Mouse (Mus musculus): ENCODE results near the gene Insrr.
A peak's percentile ranks its signal among the peaks of the same experiment; 100 is the strongest.
"Not testable (repeated sequence)": the region's sequence is repeated elsewhere in the genome, so short reads cannot be mapped to it uniquely, and the experiment has no call there.

Insrr gene

DNA sequence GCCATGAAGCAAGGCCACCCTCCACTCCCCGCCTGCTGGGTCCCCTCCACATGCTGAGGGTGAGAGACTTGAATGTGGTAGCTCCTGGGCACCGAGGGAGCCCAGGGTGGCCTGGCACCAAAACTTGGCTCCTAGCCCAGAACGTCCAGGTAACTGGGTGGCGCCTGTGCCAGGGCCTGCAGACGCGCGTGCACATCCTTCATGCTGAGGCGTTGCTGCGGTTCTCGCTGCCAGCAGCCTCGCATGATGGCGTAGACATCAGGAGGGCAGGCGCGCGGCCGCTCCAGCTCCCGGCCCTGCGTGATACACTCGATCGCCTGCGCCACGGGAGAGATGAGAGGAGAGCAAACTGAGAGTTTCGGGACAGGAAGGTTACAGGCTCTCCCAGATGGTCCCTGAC lies 18.5 kb upstream of the Insrr start:
- no peak for DNase-seq (ENCODE audit: low spot score in 2 of 2)

DNA sequence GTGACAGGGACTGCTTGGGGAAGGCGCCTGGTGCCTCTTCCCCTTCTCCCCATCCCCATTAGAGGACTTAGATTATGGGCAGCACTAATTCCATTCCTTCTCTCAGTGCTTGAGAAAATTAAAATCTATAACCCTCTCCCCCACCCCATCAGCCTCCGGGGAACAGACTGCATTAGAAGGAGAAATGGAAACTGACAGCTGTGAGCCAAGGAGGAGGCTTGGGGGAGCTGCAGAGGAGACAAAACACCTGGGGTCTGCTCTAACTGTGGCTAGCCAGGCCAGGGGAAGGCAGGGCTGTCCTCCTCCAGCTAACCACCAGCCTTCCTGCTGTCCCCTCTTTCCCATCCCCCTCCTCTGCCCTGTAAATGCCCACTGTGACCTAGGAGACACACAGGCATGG lies 17.7 kb upstream of the Insrr start:
- no peak for DNase-seq (ENCODE audit: low spot score in 2 of 2)

DNA sequence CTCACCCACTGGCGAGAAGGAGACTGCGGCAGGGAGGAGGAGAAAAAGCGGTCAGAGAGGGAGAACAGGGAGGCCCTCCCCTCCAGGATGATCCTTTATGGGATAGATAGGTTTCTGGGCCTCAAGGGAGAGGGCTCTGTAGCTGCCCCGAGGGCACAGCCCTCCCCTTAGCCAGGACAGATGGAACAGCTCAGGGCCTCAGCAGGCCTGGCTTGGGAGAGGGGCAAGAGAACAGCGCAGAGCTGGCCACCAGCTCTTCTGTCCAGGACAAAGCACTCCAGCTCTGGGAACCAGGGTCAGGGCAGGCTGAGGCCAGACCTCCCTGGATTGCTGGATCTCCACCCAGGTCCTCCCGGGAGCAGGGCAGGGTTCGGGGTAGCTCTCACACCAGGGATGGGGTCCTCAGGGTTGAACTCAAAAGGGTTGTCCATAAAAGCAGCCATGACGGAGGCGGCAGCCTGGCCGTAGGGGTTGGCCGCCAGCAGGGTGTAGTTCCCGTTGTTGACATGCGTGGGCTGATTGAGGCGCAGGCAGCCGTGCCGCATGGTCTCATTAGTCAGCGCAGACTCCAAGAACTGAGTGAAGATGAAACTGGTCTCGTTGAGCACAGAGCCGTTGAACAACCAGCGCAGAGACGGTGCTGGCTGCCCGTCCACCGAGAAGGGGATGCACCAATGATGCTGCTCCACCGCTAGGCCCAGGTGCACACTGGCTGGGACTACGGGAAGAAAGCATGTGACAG lies 13.3 kb upstream of the Insrr start:
- DNase-seq (ENCODE audit: low spot score in 2 of 2), result no peak

DNA sequence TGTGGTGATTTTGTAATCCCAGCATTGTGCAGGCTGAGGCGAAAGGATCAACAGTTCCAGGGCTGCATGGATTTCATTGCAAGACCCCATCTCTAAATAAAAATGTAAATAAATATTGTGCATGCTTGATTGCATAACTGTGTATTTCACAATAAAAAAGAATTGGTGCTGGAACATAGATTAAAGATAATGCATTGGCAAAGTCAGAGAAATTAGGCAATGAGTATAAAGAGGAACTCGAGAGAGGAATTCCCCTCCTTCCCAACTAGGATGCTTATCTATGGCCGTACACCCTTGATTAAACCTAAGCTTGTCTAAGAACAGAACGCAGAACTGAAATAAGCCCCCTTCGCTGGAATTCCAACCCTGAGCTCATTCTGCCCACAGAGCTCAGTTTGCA lies 11.6 kb upstream of the Insrr start:
- DNase-seq (ENCODE audit: low spot score in 2 of 2), result no peak

DNA sequence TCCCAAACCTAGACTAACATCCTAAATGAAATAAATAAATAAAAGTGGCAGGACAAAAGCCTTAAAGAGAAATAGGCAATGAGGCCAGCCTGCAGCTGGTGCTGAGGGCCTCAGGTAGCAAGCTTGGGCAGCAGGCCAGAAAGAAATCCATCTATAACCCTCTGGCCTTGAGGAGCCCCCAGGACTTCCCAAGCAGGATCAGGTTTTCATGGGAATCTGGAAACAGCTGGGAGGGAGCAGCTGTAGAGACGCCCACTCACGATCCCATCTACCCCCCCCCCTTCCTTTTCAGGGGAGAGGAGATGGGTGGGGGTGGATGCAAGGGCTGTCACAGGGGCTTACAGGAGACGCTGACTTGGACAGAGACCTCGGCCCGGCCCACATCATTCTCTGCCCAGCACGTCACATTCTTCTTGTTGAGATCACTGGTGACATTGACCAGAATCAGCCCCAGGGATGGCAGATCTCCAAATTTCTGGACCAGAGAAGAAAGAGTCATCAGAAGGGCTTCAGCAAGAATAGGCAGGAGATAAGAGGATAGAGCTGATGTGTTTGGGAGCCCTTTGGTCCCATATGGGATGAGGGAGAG lies 11.0 kb upstream of the Insrr start:
- DNase-seq (ENCODE audit: low spot score in 2 of 2), result no peak

DNA sequence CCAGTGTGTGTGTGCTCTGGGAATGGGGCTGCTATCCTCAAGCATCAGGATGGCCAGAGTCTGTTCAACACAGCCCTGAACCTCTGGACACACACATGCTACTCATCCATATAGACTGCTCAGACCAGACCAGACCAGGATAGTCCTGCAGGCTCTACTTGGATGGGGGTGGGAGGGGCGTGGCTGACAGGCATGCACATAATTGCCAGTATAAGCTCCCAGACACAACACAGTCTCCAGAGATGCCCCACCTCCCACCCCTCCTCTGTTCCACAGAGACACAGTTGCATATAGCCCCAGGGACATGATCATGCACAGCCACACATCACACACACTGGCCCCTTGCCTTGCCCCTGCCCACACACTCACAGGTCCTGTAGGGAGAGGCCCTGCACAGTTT lies 7.5 kb upstream of the Insrr start:
- no peak for DNase-seq (ENCODE audit: low spot score in 2 of 2)

DNA sequence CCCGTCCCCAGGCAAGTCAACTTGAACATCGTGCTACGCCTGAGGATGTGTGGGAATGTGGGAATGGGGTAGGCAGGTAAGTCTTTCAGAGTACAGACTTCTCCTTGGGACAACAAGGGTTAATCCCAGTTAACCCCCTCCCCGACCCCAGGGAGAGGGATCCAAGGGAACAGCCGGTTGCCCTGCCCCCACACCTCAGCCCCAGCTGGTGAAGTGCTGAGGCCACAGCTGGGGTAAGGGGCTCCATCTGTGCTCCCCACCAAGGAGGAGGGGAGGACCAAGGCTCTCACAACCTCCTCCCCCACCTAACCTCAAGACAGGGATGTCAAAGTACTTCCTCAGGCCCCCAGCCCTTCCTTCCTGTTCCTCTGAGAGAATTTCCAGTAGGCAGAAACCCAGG lies 7.0 kb upstream of the Insrr start:
- DNase-seq (ENCODE audit: low spot score in 2 of 2), result no peak

DNA sequence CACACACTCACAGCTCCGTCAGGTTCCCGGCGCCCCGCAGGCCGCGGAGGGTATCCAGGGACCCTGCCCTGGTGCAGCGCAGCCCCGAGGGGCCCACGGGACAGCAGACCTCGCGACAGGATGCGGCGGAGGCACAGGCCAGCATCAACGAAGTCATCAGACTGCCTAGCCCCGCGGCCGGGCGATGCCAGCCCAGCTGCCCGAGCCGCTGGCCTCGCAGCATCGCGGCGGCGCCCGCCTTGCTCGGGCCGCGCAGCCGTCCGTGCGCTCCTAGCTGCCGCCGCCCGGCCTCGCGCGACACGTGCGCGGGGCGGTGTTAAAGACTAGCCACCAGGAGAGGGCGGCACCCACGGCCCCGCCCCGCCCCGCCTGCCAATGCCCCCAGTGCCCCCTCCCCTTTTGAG lies 1.8 kb upstream of the Insrr start, which contains the start of gene Ntrk1:
Gene Ntrk1, minus strand, starts transcription at position 241 of the 404 bp plus-strand sequence.
- no peak for DNase-seq (ENCODE audit: low spot score in 2 of 2)

DNA sequence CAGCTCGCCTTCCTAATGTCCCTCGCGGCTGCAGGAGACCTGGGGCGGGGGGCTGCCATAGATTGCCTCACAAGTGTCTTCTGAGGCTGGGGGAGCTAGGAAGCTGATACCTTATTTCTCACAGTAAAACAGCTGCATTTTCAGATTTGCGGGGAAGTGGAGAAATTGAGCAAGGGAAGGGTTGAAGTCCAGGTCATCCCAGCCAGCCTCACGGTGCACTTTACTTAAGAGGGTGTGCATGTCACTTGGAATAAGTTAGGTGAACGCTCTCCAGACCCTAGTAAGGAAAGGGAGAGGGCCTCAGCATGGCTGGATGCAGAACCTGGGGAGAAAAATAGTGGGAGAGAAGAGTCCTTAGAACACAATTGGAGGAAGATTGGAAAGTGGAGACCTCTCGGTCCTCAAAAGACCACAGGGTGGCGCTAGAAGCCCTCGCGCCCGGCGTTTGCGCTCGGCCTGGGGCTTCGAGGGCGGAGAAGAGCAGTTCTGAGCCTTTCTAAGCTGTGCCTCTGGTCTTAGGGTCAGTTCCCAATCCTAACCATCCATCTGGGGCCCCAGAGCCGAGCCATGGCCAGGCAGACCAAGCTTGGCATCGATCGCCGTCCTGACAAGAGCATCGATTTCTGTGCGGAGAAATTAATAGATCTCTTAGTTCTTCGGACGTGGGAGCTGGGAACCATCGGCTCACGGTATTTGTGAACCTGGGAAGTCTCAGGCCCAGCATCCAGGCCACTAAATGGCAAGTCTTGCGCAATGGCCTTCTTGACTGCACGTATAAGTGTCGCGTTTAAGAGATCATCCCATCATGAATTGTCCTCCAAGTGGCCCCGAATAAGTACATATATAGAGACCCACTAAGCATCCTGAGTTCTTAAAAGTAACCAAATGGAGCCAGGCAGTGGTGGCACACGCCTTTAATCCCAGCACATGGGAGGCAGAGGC lies 1.1 kb upstream of the Insrr start:
- DNase-seq (ENCODE audit: low spot score in 2 of 2), result peak; percentile 33 to 66

DNA sequence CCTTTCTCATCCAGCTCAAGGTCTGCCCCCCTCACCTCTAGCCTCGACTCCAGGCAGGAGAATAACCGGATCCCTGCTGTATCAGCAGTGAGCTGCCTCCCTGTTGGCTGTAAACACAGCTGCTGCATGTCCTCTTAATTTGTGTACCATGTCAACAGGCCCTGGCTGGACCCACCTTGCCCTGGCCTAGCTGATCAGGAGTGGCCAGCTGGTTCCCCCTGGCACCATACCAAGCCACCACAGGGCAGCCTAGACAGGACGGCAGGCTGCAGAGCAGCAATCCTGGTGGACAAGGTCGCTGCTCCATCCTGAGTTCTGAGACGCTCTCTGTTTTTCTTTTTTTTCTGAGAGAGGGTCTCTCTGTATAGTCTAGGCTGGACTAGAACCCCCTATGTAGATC lies 4.9 kb downstream of the Insrr start:
- no peak for DNase-seq (ENCODE audit: low spot score in 2 of 2)

DNA sequence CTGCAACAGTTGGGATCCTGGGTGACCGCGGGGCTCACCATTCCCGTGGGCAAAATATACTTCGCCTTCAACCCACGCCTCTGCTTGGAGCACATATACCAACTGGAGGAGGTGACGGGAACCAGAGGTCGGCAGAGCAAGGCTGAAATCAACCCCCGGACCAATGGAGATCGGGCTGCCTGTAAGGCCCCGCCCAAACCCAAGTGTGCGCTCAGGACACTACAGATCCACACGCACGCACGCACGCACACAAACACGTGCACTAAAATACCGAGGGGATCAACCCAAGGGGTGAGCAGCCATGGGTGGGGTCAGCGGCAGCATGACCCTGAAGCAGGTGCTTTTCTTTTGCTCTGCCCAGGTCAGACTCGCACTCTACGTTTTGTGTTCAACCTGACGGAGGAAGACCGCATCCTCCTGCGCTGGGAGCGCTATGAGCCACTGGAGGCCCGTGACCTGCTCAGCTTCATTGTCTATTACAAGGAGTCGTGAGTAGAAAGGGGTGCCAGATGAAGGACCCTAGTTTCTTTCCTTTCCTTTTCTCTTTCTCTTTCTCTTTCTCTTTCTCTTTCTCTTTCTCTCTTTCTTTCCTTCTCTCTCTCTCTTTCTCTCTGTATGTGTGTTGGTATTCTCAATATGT lies 7.4 kb downstream of the Insrr start:
- no peak for DNase-seq (ENCODE audit: low spot score in 2 of 2)

DNA sequence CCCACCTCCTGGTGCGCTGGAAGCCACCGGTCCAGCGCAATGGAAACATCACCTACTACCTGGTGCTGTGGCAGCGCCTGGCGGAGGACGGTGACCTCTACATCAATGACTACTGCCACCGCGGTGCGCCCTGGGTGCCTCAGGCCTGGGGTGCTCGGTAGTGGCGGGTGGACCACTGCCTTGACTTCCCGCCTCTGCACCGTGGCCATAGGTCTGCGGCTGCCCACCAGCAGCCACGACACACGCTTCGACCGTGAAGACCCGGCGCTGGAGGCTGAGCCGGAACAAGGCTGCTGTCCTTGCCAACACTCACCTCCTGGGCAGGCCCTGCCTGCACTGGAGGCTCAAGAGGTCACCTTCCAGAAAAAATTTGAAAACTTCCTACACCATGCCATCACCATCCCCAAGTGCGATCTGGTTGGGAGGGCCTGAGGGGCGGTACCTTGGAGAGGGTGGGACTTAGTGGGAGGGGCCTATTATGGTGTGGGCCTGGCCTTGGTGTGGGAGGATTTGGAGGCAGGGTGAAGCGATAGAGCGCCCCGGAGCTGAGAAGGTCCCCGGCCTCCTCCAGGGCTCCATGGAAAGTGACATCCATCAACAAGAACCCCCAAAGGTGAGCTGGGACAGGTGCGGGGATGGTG lies 12.7 kb downstream of the Insrr start:
- no peak for DNase-seq (ENCODE audit: low spot score in 2 of 2)

DNA sequence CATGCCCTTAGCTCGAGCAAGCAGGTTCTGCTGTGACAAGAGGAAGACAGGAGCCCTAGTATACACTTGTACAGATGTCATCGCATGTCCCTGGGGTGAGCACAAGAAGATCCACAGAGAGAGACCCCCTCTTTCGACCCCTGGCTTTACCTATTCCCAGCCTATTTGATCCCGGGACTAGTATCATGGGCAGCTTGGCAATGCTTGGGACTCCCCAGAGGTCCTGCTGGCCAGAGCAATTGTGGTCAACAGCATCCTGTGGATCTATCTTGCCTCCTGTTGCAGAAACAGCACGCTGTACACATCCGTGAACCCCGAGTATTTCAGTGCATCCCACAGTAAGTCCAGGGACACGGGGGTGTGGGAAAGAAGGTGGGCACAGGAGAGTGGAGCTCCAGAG lies 14.5 kb downstream of the Insrr start:
- DNase-seq (ENCODE audit: low spot score in 2 of 2), result no peak

DNA sequence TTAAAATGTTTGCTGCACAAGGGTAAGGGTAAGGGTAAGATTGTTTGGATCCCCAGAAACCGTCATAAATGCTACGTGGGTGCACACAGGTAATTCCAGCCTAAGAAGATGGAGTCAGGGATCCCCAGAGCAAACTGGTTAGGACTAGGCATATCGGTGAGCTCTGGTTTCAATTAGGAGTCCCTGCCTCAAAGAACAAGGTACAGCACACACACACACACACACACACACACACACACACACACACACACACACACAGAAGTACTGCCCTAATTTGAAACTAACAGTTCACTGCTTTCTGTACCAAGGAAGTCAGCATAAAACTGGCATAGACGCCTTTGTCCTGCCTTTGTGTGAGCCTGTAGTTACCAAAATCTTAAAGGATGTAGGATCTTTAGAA lies 15.7 kb downstream of the Insrr start:
- DNase-seq (ENCODE audit: low spot score in 2 of 2), result no peak

DNA sequence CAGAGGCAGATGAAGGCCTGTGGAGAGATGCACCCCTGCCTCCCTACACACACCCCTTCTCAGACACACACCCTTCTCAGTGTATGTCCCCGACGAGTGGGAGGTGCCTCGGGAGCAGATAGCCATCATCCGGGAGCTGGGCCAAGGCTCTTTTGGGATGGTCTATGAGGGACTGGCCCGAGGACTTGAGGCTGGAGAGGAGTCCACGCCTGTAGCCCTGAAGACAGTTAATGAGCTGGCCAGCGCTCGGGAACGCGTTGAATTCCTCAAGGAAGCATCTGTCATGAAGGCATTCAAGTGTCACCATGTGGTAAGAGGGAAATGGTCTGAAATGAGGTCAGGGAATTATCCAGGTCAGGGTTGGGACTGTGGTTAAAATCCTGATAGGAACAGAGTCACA lies 16.1 kb downstream of the Insrr start:
- no peak for DNase-seq (ENCODE audit: low spot score in 2 of 2)

DNA sequence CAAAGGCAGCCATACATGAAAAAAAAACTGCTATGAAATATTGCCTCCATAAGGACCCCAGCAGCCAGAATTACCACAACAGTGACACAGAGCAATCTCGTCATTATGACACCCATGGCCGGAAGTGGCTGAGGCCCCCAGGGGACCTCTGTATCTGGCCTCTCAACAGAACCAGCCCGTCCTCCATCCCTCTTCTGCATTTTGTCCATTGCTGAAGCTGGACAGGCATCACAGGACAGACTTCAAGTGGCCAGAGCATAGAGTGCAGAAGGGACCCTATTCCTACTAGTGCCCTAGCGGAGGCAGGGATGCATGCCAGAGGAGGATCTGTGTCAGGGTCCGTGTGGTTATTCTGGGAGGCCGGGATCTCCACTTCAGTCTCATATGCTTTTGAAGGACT lies 19.4 kb downstream of the Insrr start:
- no peak for DNase-seq (ENCODE audit: low spot score in 2 of 2)

DNA sequence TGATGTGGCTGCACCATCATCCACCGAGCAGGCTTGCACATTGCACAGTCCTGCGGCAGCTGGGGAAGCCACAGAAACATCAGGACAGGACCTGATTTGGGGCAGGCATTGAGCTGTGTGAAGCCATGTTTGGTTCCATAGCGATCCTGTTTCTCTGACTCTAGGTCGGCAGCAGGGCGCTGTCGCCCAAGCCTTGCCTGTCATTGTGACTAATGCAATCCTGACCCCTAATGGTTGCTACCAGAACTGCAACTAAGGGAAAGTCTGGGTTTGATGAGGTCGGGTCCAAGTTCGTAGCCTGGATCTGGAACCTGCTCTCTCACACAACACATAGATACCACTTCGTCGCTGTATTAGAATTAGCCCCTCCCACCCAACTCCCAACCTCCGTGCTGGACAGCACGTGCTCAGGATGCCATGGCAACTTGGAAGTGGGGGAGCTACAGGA lies 19.9 kb downstream of the Insrr start:
- DNase-seq (ENCODE audit: low spot score in 2 of 2), result peak; percentile 51 to 69

DNA sequence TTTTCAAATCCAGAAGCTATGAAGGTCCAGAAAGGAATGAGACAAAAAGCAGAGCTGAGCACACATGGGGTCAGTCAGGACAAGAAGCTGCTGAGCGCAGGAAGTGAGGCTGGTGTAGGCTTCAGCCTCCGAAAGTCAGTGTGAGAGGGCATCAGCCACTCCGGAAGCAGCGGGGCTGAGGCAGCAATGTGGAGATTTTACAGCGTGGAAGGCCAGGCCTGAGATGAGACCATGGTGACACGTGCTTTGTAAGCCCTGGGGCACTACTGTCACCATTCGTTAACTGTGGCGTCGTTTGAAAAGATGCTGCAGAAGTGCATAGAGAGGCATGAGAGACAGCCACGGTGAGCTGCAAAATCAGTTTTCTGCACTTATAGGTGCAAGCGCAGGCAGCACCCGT lies 21.5 kb downstream of the Insrr start:
- no peak for DNase-seq (ENCODE audit: low spot score in 2 of 2)

DNA sequence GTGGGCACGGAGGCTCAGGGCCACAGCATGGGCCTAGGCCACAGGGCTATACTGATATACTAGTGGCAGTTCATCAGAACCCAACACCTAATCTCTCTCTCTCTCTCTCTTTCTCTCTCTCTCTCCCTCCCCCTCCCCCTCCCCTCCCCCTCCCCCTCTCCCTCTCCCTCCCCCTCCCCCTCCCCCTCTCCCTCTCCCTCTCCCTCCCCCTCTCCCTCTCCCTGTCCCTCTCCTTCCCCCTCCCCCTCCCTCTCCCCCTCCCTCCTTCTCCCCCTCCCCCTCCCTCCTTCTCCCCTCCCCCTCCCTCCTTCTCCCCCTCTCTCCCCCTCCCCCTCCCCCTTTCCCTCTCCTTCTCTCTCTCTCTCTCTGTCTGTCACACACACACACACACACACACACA lies 27.5 kb downstream of the Insrr start, which contains the start of gene Pear1:
Gene Pear1, minus strand, starts transcription at position 101 of the 400 bp plus-strand sequence.
- DNase-seq (ENCODE audit: low spot score in 2 of 2), result not testable (repeated sequence)

DNA sequence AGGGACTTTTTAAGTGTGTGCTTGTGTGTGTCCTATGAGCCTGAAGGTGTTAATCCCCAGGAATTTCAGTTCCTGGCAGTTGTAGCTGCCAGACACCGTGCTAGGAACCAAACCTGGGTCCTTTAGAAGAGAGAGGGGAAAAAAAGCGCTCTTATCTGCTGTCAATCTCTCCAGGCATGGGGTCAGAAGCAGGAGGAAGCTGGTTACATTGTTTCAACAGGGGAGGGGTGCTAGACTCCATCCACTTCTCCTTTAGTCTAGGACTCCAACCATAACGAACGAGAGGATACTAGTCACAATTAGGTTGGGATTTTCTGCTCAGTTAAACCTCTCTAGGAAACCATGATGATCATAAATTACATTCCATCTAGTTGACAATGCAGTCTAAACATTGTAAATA lies 31.7 kb downstream of the Insrr start:
- DNase-seq (ENCODE audit: low spot score in 2 of 2), result no peak

DNA sequence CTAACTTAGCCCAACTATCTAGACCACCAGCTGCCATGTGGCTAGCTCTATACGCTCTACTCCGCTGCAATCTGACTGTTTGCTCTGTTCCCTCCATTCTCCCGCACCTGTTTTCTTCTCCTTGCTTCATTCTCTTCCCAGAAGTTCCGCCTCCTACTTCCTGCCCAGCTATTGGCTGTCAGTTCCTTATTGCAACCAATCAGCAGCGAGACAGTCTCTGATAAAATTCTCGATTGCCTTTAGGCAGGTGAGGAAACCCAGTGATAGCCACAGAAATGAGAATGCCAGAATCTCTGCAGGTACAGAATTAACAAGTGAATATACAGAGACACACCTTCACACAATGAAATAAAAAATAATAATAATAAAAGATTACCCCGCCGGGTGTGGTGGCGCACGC lies 32.3 kb downstream of the Insrr start:
- DNase-seq (ENCODE audit: low spot score in 2 of 2), result no peak

All from right cerebral cortex, postnatal 10 days (tissue).